Mouse (Mus musculus) gastrocnemius, postnatal 4 days (tissue): ENCODE data around the gene Mmd. TPM values are rescaled to one million over a fixed set of nuclear protein-coding genes. Genes with fewer than 3 reads are reported as not detected.

Source experiments
- DNase-seq, 2 experiments: peaks; one replicate each; pipeline ENCODE4 v3.0.0; 2021 to 2022; ENCODE audit warnings: low spot score in 2 of 2, mixed read lengths in 2 of 2
- total RNA-seq, 2 experiments: library from RNA; stranded (reverse); gene quantifications; 2 replicates each; pipeline ENCODE4 v1.2.3; 2021

Mmd gene
- total RNA-seq, 2 experiments from 2014 or later = 26.9 to 35.6 TPM

DNA sequence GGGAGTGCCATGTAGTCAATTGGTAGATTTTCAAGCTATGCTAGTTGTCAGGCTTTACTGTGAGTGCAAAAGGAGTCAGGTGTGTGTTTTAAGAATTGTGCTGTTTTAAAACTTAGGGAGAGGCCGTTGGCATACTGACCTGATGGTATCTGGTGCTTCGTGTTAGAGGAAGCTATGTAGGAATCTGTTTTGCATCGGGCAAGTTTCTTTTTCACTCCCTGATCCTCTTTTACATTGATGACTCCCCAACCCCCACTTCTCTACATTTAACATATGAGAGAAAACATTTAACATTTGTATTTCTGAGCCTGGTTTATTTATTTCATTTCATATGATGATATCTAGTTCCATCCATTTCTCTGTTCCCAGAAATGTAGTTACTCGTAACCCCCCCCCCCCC lies 1.5 kb upstream of the Mmd start:
- DNase-seq = no peak

DNA sequence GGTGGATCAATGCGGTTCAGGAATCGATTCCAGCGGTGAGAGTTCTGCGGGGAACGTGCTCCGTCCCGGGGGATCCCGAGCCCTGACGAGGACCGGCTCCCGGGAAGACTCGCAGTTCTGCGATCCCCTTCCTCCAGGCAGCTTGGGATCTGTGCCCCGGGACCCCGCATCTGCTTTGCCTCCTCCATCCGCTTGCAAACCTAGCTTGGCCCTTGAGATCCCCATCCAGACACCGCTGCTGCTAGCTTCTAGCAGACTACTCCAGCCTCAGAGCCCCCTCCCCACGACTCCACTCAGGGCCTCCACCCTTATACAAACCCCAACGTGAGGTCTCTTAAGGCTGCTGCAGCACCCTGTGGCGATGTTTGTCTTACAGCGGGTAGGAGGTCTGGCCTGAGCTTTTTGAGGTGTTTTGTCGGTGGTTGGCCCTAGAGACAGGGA lies 465 bp downstream of the Mmd start:
- peak in 1 of 2 experiments; percentile 35 for DNase-seq

DNA sequence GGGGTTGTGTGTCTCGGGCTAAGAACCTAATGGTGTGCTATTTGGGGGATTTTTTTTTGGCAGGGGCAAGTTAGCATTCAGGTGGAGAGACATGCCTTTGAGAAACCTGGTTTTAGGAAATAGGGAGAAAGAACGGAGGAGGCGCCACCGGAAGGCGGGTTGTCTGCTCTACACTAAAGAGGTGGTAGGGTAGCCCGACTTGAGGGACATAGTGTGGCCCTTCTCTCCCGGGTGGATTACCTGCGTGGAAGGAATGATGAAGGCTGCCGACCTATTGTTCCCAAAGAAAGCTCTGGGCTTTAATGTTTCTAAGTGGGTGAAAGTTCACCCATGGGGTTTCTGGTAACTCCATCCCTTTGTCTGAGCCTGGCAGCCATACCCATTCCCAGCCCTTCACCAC lies 933 bp downstream of the Mmd start:
- DNase-seq = no peak

DNA sequence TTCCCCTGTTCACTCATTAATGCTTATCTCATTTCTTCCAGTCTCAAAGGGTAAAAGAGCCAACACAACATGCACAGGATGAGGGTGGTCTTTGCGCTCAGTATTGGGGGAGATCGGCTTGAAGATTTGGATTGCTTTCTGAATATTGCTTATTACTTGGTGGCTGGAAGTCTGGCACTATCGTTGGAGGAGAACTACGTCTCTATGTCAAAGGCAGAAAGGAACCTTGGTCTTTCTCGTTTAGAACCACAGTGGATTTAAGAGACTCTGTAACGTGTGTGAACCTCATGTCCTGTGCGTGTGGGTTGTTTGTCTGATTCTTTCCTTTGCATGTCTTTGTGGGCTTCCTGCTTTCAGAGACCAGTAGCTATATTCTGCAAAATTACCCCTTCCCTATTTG lies 1.5 kb downstream of the Mmd start:
- no peak for DNase-seq

DNA sequence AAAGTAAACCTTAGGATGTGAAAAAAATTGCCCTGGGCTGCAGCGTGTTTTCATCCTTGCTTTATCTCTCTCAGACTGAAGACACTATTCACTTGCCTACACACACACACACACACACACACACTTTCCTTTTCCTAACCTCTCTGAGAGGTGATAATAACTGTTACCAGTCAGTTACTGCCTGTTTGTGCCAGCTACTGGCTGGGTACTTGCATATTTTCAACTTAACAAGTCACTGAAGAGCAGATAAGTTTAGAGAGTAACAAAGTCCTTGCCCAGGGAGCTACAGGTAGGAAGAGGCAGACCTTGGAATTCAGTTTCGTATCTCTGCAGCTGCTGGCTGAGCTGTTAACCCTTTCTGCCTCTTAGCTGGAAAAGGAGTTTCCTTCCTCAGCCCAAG lies 2.7 kb downstream of the Mmd start:
- DNase-seq = no peak

DNA sequence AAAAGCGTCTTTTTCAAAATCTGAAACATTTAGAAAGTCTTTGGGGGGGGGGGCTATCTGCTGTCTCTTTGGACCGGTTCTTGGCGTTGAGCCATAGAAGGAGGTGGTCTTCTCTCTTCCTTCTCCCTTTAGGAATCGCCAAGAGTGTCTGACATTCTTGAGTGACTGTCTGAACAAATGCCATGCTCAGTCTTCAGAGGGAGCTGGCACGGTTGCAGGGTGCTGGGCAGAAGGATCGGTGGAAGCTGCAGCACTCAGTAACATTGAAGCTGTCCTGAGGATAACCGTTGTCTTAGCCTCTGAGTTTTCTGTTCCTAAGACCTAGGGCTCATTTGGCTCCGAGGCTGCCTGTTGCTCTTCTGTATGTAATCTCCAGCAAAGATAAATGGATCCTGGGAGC lies 3.1 kb downstream of the Mmd start:
- DNase-seq = no peak

DNA sequence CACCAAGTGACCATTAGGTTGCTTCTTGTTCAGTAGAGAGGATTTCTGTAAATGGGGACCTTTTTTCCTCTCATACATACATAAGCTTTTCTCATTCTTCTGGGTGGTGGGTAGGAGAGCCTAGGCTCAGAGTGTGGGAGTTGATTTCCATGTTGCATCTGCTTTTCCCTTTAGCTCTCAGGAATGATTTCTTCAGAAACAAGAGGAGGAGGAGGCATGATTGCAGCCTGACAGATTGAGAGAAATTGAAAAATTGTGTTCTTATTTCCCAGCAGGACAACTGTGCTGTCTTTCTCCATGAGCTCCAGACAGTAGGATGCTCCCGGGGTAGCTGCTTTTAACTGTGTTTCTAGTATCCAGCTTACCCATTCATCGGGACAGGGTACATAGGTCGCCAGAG lies 5.3 kb downstream of the Mmd start:
- DNase-seq = no peak

DNA sequence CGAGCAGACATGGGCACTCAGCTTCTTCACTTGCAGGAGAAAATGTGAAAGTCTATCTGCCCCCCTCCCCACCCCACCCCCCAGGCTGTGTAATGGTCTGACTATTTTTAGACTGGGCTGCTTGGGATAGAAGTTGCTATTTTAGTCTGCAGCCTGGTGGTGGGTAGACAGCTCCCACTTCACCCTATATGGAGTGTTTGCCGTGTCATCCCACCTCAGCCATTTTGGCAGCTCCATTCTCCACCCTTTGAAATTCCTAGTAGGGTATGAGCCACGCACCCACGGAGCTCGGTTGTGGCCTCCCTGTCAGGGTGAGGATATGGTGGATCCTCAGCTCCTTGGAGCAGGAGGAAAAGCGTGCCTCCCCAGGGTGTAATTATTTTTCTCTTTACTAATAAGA lies 6.4 kb downstream of the Mmd start:
- DNase-seq = no peak

DNA sequence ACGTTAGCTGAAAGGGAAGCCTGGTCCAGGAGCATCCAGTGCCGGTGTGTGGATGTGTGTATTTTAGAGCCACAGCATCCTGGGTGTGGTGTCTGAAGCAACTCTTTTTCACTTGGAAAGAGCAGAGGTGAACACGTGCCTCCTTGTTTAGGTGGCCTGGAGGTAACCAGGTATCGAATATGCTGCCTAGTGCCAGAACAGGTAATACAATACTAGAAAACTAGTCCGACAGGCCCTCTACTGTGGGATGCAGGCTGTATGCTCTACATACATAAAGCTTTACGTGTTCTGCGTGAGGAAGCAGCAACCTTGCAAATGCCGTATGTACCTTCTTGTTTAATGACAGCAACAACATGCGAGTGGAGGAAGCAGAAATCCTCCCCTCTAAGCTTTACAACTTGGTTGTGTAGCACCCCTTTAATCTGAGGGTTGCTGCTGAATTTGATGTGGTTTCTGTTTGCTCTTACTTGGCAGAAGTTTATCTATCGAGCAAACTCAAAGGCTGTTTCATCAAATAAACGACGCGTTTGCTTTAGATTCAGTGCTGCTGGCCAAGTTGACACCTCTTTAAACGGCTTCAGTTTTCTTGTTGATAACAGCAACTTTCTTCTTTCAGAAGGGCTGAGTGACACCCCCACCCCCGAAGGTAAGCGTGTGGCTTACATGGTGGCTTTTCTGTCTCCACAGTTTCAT lies 7.7 kb downstream of the Mmd start:
- no peak for DNase-seq

DNA sequence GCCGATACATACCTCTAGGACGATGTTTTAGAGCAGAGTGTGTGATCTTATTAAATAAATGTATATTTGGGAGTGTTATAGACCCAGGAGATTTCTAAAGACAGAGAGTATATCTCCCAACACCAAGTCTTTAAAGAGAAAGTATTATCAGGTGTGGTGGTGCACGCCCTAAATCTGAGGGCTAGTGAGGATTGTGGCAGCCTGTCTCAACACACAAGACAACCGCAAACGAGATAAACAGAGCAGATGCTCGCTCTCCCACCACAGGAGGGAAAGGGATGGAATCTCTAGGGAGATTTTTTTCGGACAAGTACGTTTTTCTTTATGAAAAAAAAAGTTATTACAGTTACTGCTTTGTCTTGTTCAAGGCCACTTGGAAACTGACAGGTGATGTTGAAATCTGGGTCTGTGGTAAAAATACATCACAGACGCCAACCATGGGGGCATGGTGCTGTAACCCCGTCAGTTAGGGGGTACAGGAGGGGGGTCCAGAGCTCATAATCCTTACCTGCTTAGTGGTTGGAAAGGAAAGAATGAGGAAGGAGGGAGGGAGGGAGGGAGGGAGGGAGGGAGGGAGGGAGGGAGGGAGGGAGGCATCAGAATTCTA lies 9.2 kb downstream of the Mmd start:
- no peak for DNase-seq

DNA sequence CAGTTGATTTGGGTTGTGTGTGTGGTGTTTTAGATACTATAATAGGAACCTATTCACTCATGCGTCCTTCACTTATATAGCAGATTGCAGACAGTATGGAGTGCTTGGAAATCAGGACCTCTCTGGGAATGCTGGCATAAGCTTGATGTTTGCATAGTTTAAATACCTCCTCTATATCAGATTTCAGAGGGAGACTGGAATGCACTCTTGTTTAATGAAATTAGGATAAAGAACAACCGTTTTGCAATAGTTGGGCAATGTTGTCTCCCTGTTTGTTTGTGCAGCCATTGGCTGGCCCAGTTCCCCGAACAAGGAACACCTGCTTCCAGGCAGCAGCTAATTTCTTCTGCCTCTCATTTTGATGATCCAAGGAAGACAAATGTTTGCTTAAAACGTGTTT lies 9.8 kb downstream of the Mmd start:
- DNase-seq = no peak

DNA sequence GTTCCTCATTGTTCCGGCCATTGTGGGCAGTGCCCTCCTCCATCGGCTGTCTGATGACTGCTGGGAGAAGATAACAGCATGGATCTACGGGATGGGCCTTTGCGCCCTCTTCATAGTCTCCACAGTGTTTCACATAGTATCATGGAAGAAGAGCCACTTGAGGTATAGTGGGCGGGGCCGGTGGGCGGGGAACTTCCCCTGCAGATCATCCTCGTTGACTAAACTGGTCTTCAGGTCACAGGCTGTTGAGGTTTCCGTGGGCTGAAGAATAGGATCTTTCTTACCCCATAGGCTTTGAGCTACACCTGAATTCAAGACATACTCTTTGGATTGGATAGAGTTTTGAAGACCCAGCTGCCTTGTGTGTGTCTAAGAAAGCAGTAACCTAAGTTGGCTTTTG lies 10.6 kb downstream of the Mmd start:
- no peak for DNase-seq

DNA sequence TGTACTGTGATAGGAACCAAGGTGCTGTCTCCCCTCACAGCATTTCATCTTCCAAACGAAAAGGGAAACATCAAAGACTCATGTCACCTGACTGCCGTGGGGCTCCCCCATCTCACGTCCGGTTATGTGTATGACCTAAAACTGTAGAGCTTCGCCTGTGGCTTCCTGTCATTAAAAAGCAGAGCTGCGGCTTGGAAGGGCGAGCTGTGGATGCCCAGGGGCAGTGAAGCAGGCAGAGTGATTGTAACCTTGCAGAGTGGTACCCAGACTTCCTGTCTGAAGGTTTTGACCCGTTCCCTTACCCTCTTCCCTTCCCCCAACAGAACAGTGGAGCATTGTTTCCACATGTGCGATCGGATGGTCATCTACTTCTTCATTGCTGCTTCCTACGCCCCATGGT lies 14.9 kb downstream of the Mmd start:
- no peak for DNase-seq

DNA sequence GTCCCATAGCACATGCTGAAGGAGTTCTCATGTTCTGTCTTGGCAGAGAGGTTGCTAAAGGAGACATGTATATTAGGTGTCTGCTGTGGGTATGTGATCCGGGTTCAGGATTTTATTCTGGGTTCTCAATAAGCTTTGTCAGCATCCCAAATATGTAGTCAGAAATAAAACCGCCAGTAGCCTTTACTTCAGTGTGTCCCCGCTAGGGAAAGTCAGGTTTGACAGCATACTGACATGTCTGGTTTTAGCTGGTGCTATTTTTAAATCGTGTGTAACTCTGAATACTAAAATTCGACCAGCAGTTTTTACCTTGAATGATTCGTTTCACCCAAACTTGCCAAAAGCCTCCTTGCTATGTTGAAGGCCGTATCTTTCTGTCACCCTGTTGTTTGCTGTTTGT lies 16.3 kb downstream of the Mmd start:
- no peak for DNase-seq

DNA sequence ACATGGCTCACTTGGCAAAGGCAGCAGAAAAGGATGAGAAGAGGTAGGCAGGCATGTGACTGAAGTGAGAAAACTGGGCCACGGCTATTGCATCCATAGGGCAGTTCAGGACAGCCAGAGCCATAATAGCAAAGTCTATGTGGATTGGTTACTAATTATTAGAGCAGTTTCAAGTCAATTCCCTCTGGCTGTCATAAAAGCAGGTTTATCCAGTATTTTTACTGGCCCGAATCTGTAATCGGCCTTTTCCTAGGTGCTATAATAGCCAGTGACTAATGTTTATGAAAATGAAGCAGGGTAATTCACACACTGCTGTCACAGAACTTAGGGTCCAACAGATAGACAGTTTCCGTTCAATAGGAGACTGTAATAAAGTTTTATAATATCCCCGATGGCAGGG lies 19.7 kb downstream of the Mmd start:
- DNase-seq = no peak

DNA sequence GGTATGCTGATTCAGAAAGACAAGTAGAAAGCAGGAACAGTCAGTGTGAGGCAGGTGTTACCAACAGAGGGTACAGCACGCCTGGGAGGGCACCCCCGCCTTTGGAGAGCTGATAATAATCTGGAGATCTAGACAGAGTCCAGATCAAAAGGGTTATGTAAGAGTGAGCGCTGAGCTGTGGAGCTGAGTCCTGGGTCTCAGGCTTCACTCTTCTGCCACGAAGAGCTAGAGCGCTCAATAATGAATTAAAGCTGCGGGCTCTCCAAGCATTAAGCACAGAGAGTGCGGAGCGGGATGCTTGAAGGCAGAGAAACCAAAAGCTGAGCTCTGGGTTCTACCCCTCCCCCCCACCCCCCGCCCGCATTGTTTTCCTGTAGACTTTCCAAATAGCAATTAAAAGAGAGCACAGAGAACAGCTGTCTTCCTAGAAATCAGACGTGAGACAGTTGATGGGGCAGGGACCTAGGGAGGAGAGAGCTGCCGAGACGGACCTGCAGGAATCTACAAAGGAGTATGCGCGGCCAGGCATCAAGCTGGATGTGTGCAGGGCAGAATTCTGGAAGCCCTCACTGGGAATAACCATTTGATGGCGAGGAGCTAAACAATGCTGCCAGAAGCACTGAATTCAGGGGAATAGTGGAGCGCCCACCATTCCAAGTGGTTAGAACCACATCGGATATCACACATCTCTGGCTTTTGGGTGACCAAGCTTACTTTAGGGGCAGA lies 20.3 kb downstream of the Mmd start:
- DNase-seq = no peak

DNA sequence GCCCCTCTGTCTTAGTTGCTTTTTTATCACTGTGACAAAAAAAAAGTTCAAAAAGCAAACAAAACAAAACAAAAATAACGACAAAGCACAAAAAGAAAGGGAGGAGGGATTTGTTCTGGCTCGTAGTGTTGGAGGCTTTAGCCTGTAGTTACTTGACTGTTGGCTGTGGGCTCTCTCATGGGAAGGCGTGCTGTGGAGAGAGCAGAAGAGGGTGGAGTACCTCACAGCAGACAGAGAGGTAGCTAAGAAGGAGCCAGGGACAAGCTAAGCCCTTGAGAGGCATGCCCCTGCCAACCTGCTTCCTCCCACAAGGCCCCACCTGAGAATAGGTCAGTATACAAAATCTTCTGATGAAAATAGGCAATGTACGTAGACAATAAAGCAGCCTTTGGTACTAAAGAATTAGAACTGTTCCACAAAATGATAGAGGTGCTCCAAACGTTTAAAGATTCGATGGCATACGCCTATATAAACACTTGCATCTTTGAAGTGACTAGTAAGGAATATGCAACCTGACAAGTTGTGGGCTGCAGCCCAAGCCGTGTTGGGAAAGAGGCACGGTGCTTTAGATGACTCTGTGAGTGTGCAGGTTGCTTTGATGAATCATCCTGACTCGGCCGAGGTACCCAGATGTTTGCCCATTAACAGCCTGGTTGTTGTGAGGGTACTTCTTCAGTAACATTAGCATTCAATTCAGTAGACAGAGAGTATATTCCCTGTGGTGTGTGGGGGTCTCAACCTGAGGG lies 21.0 kb downstream of the Mmd start:
- DNase-seq = no peak

DNA sequence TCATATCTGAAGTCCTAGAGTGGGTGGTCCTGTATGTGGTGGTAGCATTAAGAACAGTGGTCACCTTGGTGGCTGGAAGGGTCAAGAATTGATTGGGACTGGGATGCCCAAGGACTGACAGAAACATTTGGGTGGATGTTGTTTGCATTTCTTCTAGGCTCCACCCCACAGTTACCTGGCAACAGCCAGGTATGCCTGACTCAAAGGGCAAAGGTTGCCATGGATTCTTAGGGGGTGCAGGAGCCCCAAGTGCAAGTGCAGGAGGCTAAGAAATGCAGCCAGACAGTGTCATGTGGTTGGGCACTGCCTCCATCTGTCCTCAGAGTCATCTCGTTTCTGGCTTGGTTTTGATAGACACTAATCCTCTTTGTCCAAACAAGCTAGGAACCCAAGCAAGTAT lies 24.9 kb downstream of the Mmd start:
- no peak for DNase-seq

DNA sequence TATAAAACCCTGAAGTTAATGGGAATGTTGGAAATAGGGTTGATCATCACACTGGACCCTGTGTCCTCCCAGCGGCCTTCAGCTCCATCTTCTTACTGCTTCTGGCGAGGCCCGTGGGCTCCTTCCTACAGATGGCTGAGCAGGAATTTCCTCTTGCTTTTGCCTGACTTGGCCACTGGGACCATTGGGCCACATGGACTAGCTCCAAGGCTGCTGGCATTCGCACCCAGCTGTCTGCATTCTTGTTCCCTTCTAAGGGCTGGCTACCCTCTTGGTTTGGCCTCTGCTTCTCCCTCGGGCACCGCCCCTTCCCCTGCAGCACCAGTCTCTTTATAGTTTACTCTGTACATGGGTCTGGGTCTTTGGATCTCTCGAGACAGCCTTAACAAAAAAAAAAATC lies 26.4 kb downstream of the Mmd start:
- peak; percentile 28 to 65 for DNase-seq

DNA sequence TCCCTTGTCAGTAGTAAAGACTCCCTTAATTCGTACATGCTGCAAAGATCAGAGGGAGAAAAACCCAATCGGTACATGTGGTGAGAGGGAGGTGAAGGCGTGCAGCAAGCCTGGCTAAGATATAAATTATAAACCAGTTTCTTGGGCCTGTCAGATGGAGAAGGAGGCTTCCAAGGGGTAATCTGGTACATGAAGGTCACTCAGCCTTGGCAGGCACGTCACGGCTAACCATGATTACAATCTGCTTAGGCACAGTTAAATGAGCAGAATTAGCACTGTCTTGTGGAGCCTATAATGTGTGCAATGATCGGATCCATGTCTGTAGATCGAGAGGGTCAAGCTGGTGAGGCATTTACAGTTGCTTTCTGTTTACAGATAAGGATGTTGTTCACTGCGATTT lies 26.9 kb downstream of the Mmd start:
- DNase-seq = no peak

DNA sequence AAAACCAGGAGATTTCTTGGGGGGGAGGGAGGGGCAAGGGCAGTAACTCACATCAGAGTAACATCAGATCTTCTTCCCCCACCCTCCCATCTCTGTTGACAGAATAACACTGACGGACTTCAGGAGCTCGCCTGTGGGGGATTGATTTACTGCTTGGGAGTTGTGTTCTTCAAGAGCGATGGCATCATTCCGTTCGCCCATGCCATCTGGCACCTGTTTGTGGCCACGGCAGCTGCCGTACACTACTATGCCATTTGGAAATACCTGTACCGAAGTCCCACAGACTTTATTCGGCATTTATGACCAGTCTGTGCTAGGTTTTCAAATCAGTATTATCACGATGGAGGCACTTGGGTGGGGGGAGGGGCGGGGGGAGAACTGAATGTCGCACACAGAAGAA lies 27.3 kb downstream of the Mmd start:
- peak in 1 of 2 experiments; percentile 14 for DNase-seq

DNA sequence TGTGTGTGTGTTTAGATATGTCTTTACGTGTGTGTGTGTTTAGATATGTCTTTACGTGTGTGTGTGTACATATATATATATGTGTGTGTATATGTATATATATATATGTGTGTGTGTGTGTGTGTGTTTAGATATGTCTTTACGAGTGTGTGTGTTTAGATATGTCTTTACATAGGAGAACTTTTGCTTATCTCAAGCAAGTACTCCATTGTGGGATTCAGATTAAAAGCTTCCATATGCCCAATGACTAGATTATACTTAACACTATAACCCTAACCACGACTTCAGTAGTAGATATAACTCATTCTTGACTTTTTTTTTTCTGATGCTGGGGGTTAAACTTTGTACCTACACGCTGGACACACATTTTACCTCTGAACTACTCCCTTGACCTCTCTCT lies 30.8 kb downstream of the Mmd start:
- no peak for DNase-seq
